Mouse (Mus musculus): ENCODE results near the gene Hnf1a. TPM values are rescaled to one million over a fixed set of nuclear protein-coding genes. Genes with fewer than 3 reads are reported as not detected.

Gene Hnf1a
- polyA plus RNA-seq (2012; fragmentation: generic; extraction: Trizol): not detected

DNA sequence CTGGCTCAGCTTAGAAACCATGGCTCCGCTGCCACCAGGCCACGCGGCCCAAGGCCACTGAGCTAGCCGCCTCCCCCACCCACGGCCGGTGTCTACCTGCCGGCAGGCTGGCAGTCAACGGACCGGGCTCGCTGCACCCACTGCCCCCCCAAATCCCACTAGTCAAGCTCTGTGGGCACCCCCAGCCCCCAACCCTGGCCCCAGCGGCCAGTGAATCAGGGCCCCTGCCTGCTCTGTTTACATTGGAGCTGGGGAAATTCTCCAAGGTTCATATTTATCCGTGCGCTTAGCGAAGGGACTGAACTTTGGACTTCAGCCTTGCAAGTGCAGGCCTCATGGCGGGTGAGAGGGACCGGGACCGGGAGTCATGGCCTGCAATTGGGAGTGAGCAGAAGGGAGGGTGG lies at the start of gene Hnf1a:
TSS of gene Hnf1a (minus strand) at position 271 of the 404 bp plus-strand sequence.
- Histone ChIP-seq H3K4me2 (ENCODE audit: low read depth) (no peak within 1 kb of the TSS), H3K27me3 (ENCODE audit: control insufficient read depth, insufficient read depth, insufficient read length) (peaks cover 46% of the 10 kb centered on the region), H3K36me3 (ENCODE audit: control insufficient read depth, insufficient read depth) (no peaks in the 10 kb centered on the region), H3ac (ENCODE audit: control insufficient read depth, insufficient read length) (no peak within 1 kb of the TSS), H3K4me3 (no peak within 1 kb of the TSS), H3K79me2 (ENCODE audit: control insufficient read depth, insufficient read depth) (no peaks in the 10 kb centered on the region)
- no peak for TF ChIP-seq SRF (IDR thresholded peaks at IDR 0.05; ENCODE audit: control insufficient read depth, insufficient read length, low read depth)
- TF ChIP-seq CEBPB (IDR thresholded peaks at IDR 0.05; ENCODE audit: insufficient read depth, poor library complexity, severe bottlenecking): no peak
- no peak for TF ChIP-seq MYOD1 (IDR thresholded peaks at IDR 0.05; ENCODE audit: control insufficient read depth in 1 of 3, insufficient read length in 2 of 3, low read depth in 2 of 3)
- no peak for TF ChIP-seq E2F4 (IDR thresholded peaks at IDR 0.05; ENCODE audit: insufficient read depth)
- TF ChIP-seq POLR2A (IDR thresholded peaks at IDR 0.05; ENCODE audit: insufficient read length, low read depth): no peak
- no peak for TF ChIP-seq POLR2AphosphoS2 (IDR thresholded peaks at IDR 0.05; ENCODE audit: insufficient read length, low read depth)
- TF ChIP-seq USF1 (IDR thresholded peaks at IDR 0.05; ENCODE audit: low read depth): no peak
- no peak for TF ChIP-seq TCF3 (IDR thresholded peaks at IDR 0.05; ENCODE audit: insufficient read length, low read depth)
- no peak for TF ChIP-seq REST (IDR thresholded peaks at IDR 0.05; ENCODE audit: insufficient read depth, insufficient read length)
- no peak for TF ChIP-seq TCF12 (IDR thresholded peaks at IDR 0.05; ENCODE audit: insufficient read depth, poor library complexity, severe bottlenecking)
- TF ChIP-seq MAX (IDR thresholded peaks at IDR 0.05; ENCODE audit: low read depth): no peak
- no peak for TF ChIP-seq MYOG (IDR thresholded peaks at IDR 0.05; ENCODE audit: control insufficient read depth in 1 of 3, insufficient read depth in 1 of 3, insufficient read length in 2 of 3, low read depth in 2 of 3)

GRCm38 (mm10) chr5:115018813-115019212 lies 47.9 kb upstream of the Hnf1a start:
- H3K79me2 ChIP-seq (ENCODE audit: control insufficient read depth, insufficient read depth): peaks cover 98% of the 10 kb centered on the region
- no peaks in the 10 kb centered on the region for H3K36me3 ChIP-seq (ENCODE audit: control insufficient read depth, insufficient read depth)
- no peaks in the 10 kb centered on the region for H3K27me3 ChIP-seq (ENCODE audit: control insufficient read depth, insufficient read depth, insufficient read length)
- H3K4me2 ChIP-seq (ENCODE audit: low read depth): no peak overlapping the region
- no peak overlapping the region for H3ac ChIP-seq (ENCODE audit: control insufficient read depth, insufficient read length)
- no peak overlapping the region for H3K4me3 ChIP-seq
- no peak for TF ChIP-seq POLR2AphosphoS2 (IDR thresholded peaks at IDR 0.05; ENCODE audit: insufficient read length, low read depth)

- no peak overlapping the region for H3K4me2 ChIP-seq (ENCODE audit: low read depth)
Observed at GRCm38 (mm10) chr5:115018270-115018669, 47.4 kb upstream of the Hnf1a start.

DNA sequence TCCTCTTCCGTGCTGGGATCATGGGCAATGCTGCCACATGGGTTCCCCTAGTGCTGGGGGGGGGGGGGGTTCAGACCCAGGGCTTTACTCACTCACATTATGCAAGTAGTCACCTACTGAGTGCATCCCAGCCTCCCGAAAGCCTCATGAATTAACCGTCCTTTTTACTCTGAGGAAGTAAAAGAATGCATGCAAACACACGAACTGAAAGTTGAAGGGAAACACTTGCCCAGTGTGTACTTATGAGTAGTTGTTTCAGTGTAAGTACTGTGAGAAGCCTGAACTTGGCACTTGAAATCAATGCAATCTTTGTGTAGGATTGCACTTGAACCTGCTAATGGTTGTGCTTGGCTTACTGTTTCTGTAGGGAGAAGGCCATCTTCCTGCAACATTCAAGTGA lies 44.2 kb upstream of the Hnf1a start:
- no peak overlapping the region for H3K4me3 ChIP-seq
- no peak for TF ChIP-seq MYOG (IDR thresholded peaks at IDR 0.05; ENCODE audit: control insufficient read depth in 1 of 3, insufficient read depth in 1 of 3, insufficient read length in 2 of 3, low read depth in 2 of 3)
- TF ChIP-seq E2F4 (IDR thresholded peaks at IDR 0.05; ENCODE audit: insufficient read depth): no peak
- no peak for TF ChIP-seq MAX (IDR thresholded peaks at IDR 0.05; ENCODE audit: low read depth)
- TF ChIP-seq TCF12 (IDR thresholded peaks at IDR 0.05; ENCODE audit: insufficient read depth, poor library complexity, severe bottlenecking): no peak
- TF ChIP-seq POLR2A (IDR thresholded peaks at IDR 0.05; ENCODE audit: insufficient read length, low read depth): no peak
- H3K36me3 ChIP-seq (ENCODE audit: control insufficient read depth, insufficient read depth): no peaks in the 10 kb centered on the region
- no peak overlapping the region for H3K4me2 ChIP-seq (ENCODE audit: low read depth)
- H3K27me3 ChIP-seq (ENCODE audit: control insufficient read depth, insufficient read depth, insufficient read length): no peaks in the 10 kb centered on the region
- no peak overlapping the region for H3ac ChIP-seq (ENCODE audit: control insufficient read depth, insufficient read length)
- H3K79me2 ChIP-seq (ENCODE audit: control insufficient read depth, insufficient read depth): peaks cover 84% of the 10 kb centered on the region

More at GRCm38 (mm10) chr5:115018270-115018669, 47.4 kb upstream of the Hnf1a start:
- TF ChIP-seq REST (IDR thresholded peaks at IDR 0.05; ENCODE audit: insufficient read depth, insufficient read length) (no peak), POLR2AphosphoS2 (IDR thresholded peaks at IDR 0.05; ENCODE audit: insufficient read length, low read depth) (no peak), USF1 (IDR thresholded peaks at IDR 0.05; ENCODE audit: low read depth) (no peak), POLR2A (IDR thresholded peaks at IDR 0.05; ENCODE audit: insufficient read length, low read depth) (no peak), CEBPB (IDR thresholded peaks at IDR 0.05; ENCODE audit: insufficient read depth, poor library complexity, severe bottlenecking) (no peak), MYOD1 (IDR thresholded peaks at IDR 0.05; ENCODE audit: control insufficient read depth in 1 of 3, insufficient read length in 2 of 3, low read depth in 2 of 3) (no peak), MYOG (IDR thresholded peaks at IDR 0.05; ENCODE audit: control insufficient read depth in 1 of 3, insufficient read depth in 1 of 3, insufficient read length in 2 of 3, low read depth in 2 of 3) (no peak), TCF12 (IDR thresholded peaks at IDR 0.05; ENCODE audit: insufficient read depth, poor library complexity, severe bottlenecking) (no peak), E2F4 (IDR thresholded peaks at IDR 0.05; ENCODE audit: insufficient read depth) (no peak), TCF3 (IDR thresholded peaks at IDR 0.05; ENCODE audit: insufficient read length, low read depth) (no peak), SRF (IDR thresholded peaks at IDR 0.05; ENCODE audit: control insufficient read depth, insufficient read length, low read depth) (no peak), MAX (IDR thresholded peaks at IDR 0.05; ENCODE audit: low read depth) (no peak)
- H3K4me3 ChIP-seq: no peak overlapping the region
- no peak overlapping the region for H3ac ChIP-seq (ENCODE audit: control insufficient read depth, insufficient read length)
- peaks cover 98% of the 10 kb centered on the region for H3K79me2 ChIP-seq (ENCODE audit: control insufficient read depth, insufficient read depth)
- H3K27me3 ChIP-seq (ENCODE audit: control insufficient read depth, insufficient read depth, insufficient read length): no peaks in the 10 kb centered on the region
- no peaks in the 10 kb centered on the region for H3K36me3 ChIP-seq (ENCODE audit: control insufficient read depth, insufficient read depth)

DNA sequence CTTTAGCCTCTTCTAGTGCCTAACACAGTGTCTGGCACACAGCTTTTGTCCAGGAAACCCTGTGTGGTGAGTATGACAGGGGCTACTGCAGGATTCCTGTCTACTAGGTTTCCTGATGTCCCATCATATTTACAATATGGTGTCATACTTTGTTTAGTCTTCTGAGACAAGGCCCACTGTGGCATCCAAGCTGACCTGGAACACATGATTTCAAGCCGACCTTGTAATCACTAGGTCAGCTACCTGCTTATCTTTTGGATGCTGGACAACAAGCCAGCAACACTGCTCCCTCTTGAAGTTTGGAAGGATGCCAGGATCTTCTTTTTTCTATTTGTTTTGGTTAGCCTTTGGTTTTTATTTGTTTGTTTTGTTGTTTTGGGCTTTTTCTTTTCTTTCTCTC lies 43.7 kb upstream of the Hnf1a start:
- H3K4me3 ChIP-seq: no peak overlapping the region
- no peak overlapping the region for H3K4me2 ChIP-seq (ENCODE audit: low read depth)
- no peak for TF ChIP-seq POLR2A (IDR thresholded peaks at IDR 0.05; ENCODE audit: insufficient read length, low read depth)
- TF ChIP-seq CEBPB (IDR thresholded peaks at IDR 0.05; ENCODE audit: insufficient read depth, poor library complexity, severe bottlenecking): no peak
- TF ChIP-seq REST (IDR thresholded peaks at IDR 0.05; ENCODE audit: insufficient read depth, insufficient read length): no peak

More for the DNA sequence above, 43.7 kb upstream of the Hnf1a start:
- Histone ChIP-seq H3ac (ENCODE audit: control insufficient read depth, insufficient read length) (no peak overlapping the region), H3K36me3 (ENCODE audit: control insufficient read depth, insufficient read depth) (no peaks in the 10 kb centered on the region), H3K27me3 (ENCODE audit: control insufficient read depth, insufficient read depth, insufficient read length) (no peaks in the 10 kb centered on the region), H3K79me2 (ENCODE audit: control insufficient read depth, insufficient read depth) (peaks cover 79% of the 10 kb centered on the region)

Data from myocyte (in vitro differentiated cells).